Mouse (Mus musculus): Measurements from ENCODE around the gene Plppr3. TPM values are rescaled to one million over a fixed set of nuclear protein-coding genes. Genes with fewer than 3 reads are reported as not detected.
A peak's percentile ranks its signal among the peaks of the same experiment; 100 is the strongest.

Plppr3 gene
- polyA plus RNA-seq, 2 experiments: 61.5 to 220 TPM

GRCm38 (mm10) chr10:79883297-79884084 lies 9.1 kb upstream of the Plppr3 start:
- Histone ChIP-seq H3K36me3 (ENCODE audit: control insufficient read depth, insufficient read depth, low read length) (no peaks in the 10 kb centered on the region), H3K4me1 (ENCODE audit: control insufficient read depth, insufficient read depth, low read length) (peaks cover 6% of the 10 kb centered on the region; the same call in 1 of the 2 replicates), H3K27ac (replicated peaks; ENCODE audit: low read depth, low read length) (no peak overlapping the region), H3K9ac (ENCODE audit: low read depth, low read length, severe bottlenecking) (no peak overlapping the region), H3K4me3 (replicated peaks; ENCODE audit: low read length) (no peak overlapping the region), H3K27me3 (ENCODE audit: control insufficient read depth, insufficient read depth, low read length) (no peaks in the 10 kb centered on the region), H3K9me3 (ENCODE audit: control insufficient read depth, low read length) (no peaks in the 10 kb centered on the region), H3K4me2 (replicated peaks; ENCODE audit: low read depth, low read length, severe bottlenecking) (no peak overlapping the region)
- DNase-seq (ENCODE audit: low spot score) (peak; percentile 63), ATAC-seq (ENCODE audit: low FRiP score, low read depth) (peak; percentile 45; the same call in 1 of the 2 replicates)
- 16% methylated on average over 22 of the region's 22 CpGs for WGBS
- no peak for TF ChIP-seq POLR2A (IDR thresholded peaks at IDR 0.05; ENCODE audit: borderline replicate concordance, extremely low read depth, insufficient read depth, insufficient read length)

DNA sequence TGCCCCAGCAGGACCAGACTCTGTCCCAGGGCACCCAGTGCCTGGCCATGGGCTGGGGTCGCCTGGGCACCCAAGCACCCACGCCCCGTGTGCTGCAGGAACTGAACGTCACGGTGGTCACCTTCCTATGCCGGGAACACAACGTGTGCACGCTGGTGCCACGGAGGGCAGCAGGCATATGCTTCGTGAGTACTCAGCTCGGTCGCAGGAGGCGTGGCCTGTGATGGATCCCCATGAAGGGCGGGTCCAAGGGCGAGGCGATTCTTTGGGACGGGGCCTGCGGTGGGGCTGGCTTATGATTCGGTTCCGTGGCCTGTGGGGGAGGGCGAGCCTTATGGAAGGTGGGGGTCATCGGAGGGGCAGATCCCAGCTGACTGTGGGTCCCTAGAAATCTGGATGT lies 7.5 kb upstream of the Plppr3 start:
- Histone ChIP-seq H3K27me3 (ENCODE audit: control insufficient read depth, insufficient read depth, low read length) (no peaks in the 10 kb centered on the region), H3K4me1 (ENCODE audit: control insufficient read depth, insufficient read depth, low read length) (peaks cover 6% of the 10 kb centered on the region; the same call in 1 of the 2 replicates), H3K9ac (ENCODE audit: low read depth, low read length, severe bottlenecking) (0 out of 2 replicates have a peak overlapping the region, but pooled peaks have one; percentile 38), H3K36me3 (ENCODE audit: control insufficient read depth, insufficient read depth, low read length) (no peaks in the 10 kb centered on the region), H3K4me2 (replicated peaks; ENCODE audit: low read depth, low read length, severe bottlenecking) (peak overlapping the region; percentile 43), H3K4me3 (replicated peaks; ENCODE audit: low read length) (peak overlapping the region; percentile 16; the same call in 1 of the 2 replicates), H3K9me3 (ENCODE audit: control insufficient read depth, low read length) (no peaks in the 10 kb centered on the region), H3K27ac (replicated peaks; ENCODE audit: low read depth, low read length) (no peak overlapping the region)
- WGBS: 7% methylated on average over 22 of the region's 22 CpGs
- DNase-seq (ENCODE audit: low spot score) (no peak), ATAC-seq (ENCODE audit: low FRiP score, low read depth) (peak; percentile 38; the same call in 1 of the 2 replicates)
- TF ChIP-seq POLR2A (IDR thresholded peaks at IDR 0.05; ENCODE audit: borderline replicate concordance, extremely low read depth, insufficient read depth, insufficient read length): no peak

DNA sequence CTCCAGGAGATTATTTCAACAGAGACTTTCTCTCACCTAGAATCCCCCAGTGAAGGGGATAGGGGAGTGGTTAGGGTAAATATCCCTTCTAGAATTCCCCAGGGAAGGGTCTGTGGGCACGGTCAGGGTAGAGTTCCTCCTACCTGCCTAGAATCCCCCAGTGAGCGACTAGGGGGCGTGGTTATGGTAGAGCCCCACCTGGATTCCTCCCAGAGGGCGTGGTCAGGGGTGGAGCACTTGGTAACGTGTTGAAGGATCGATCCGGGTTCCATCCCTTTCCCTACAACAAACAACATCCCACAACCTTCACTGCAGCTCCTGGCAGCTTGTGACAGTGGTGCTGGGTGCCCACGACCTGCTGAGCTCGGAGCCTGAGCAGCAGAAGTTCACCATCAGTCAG lies 6.3 kb upstream of the Plppr3 start:
- Histone ChIP-seq H3K9ac (ENCODE audit: low read depth, low read length, severe bottlenecking) (no peak overlapping the region), H3K36me3 (ENCODE audit: control insufficient read depth, insufficient read depth, low read length) (no peaks in the 10 kb centered on the region), H3K4me3 (replicated peaks; ENCODE audit: low read length) (no peak overlapping the region), H3K27me3 (ENCODE audit: control insufficient read depth, insufficient read depth, low read length) (no peaks in the 10 kb centered on the region), H3K4me1 (ENCODE audit: control insufficient read depth, insufficient read depth, low read length) (peaks cover 6% of the 10 kb centered on the region; the same call in 1 of the 2 replicates), H3K27ac (replicated peaks; ENCODE audit: low read depth, low read length) (no peak overlapping the region), H3K4me2 (replicated peaks; ENCODE audit: low read depth, low read length, severe bottlenecking) (no peak overlapping the region), H3K9me3 (ENCODE audit: control insufficient read depth, low read length) (no peaks in the 10 kb centered on the region)
- ATAC-seq (ENCODE audit: low FRiP score, low read depth) (no peak), DNase-seq (ENCODE audit: low spot score) (no peak)
- 16% methylated on average over 9 of the region's 9 CpGs for WGBS
- TF ChIP-seq POLR2A (IDR thresholded peaks at IDR 0.05; ENCODE audit: borderline replicate concordance, extremely low read depth, insufficient read depth, insufficient read length): no peak

GRCm38 (mm10) chr10:79879527-79879926 lies 5.1 kb upstream of the Plppr3 start:
- Histone ChIP-seq H3K4me3 (replicated peaks; ENCODE audit: low read length) (no peak overlapping the region), H3K4me2 (replicated peaks; ENCODE audit: low read depth, low read length, severe bottlenecking) (no peak overlapping the region), H3K4me1 (ENCODE audit: control insufficient read depth, insufficient read depth, low read length) (peaks cover 12% of the 10 kb centered on the region; the same call in 1 of the 2 replicates), H3K9me3 (ENCODE audit: control insufficient read depth, low read length) (no peaks in the 10 kb centered on the region), H3K27me3 (ENCODE audit: control insufficient read depth, insufficient read depth, low read length) (no peaks in the 10 kb centered on the region), H3K36me3 (ENCODE audit: control insufficient read depth, insufficient read depth, low read length) (no peaks in the 10 kb centered on the region), H3K9ac (ENCODE audit: low read depth, low read length, severe bottlenecking) (no peak overlapping the region), H3K27ac (replicated peaks; ENCODE audit: low read depth, low read length) (no peak overlapping the region)
- DNase-seq (ENCODE audit: low spot score) (no peak), ATAC-seq (ENCODE audit: low FRiP score, low read depth) (no peak)
- 31% methylated on average over 3 of the region's 3 CpGs for WGBS
- no peak for TF ChIP-seq POLR2A (IDR thresholded peaks at IDR 0.05; ENCODE audit: borderline replicate concordance, extremely low read depth, insufficient read depth, insufficient read length)

DNA sequence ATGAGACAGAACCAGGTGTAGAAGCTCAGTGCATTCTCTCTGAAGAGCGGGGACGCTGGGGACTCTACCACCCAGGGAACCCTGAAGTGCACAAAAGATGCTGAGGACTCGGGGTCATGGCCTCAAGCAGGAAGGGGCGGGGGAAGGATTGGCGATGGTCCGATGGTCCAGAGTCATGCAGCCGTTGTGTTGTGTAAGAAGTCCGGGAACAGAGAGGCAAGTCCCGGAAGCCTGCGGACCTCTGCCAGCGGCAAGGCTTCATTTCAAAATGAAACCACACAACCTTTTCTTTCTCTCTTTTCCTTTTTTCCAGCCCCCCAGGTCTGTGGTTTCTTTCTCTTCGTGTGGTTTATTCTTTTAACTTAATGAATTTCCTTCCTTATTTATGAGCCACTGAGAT lies 3.3 kb upstream of the Plppr3 start:
- Histone ChIP-seq H3K4me2 (replicated peaks; ENCODE audit: low read depth, low read length, severe bottlenecking) (no peak overlapping the region), H3K4me1 (ENCODE audit: control insufficient read depth, insufficient read depth, low read length) (peaks cover 18% of the 10 kb centered on the region; the same call in 1 of the 2 replicates), H3K27ac (replicated peaks; ENCODE audit: low read depth, low read length) (no peak overlapping the region), H3K36me3 (ENCODE audit: control insufficient read depth, insufficient read depth, low read length) (no peaks in the 10 kb centered on the region), H3K9me3 (ENCODE audit: control insufficient read depth, low read length) (no peaks in the 10 kb centered on the region), H3K4me3 (replicated peaks; ENCODE audit: low read length) (no peak overlapping the region), H3K27me3 (ENCODE audit: control insufficient read depth, insufficient read depth, low read length) (no peaks in the 10 kb centered on the region), H3K9ac (ENCODE audit: low read depth, low read length, severe bottlenecking) (no peak overlapping the region)
- no peak for TF ChIP-seq POLR2A (IDR thresholded peaks at IDR 0.05; ENCODE audit: borderline replicate concordance, extremely low read depth, insufficient read depth, insufficient read length)
- no peak for ATAC-seq (ENCODE audit: low FRiP score, low read depth)
- DNase-seq (ENCODE audit: low spot score): no peak
- 50% methylated on average over 12 of the region's 12 CpGs for WGBS
